Mouse (Mus musculus): ENCODE measurements at regions not wholly inside any gene's neighbourhood (a gene's known extent, or its start where the extent isn't known, plus 50 kb on each side); places are given as distances from the start of the nearest gene placed in this dataset.
A peak's percentile ranks its signal among the peaks of the same experiment; 100 is the strongest.

GRCm38 (mm10) chrX:51294797-51295506 is 88.6 kb upstream of the Mbnl3 start:
- no peak for DNase-seq

DNA sequence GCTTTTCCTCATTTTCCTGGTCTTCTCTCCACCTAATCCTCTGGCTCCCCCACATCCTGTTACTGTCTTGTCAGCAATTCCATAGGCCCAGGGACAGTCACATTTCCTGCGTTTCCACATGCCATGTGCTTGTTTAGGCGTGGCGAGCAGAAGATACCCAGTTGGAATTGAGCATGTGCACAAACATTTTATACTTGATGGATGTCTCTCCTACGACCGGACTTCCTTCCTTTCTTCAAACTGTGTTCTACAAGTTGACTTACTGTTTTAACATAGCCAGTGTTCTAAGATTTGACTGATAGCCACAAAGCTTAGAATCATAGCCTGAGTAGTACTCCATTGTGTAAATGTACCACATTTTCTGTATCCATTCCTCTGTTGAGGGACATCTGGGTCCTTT is 86.0 kb upstream of the Mbnl3 start:
- no peak for DNase-seq

GRCm38 (mm10) chrX:51278270-51278669 is 71.9 kb upstream of the Mbnl3 start:
- peak; percentile 8 for DNase-seq

- no peak for DNase-seq
Observed at GRCm38 (mm10) chrX:51264746-51265145, 58.4 kb upstream of the Mbnl3 start.
